Mouse (Mus musculus) intestine, postnatal 0 days (tissue): ENCODE results near the gene Prickle2. TPM values are rescaled to one million over a fixed set of nuclear protein-coding genes. Genes with fewer than 3 reads are reported as not detected.

Experiments used
- ATAC-seq: fragments of 200-750 bp; cut with Nextera tagmentation; 2 replicates; pipeline ENCODE4 v1.8.0; 2017; ENCODE audit warnings: mild to moderate bottlenecking, moderate TSS enrichment, moderate library complexity
- H3K27ac ChIP-seq: fragments of 300-500 bp; sonication (generic); 2 replicates; pipeline ENCODE4 v1.5.1; 2014; ENCODE audit warnings: mild to moderate bottlenecking, low read depth, low read length, moderate library complexity
- H3K27me3 ChIP-seq: fragments of 300-500 bp; sonication (generic); replicated peaks from 2 replicates; pipeline ENCODE4 v1.6.1; 2014; ENCODE audit warnings: low read length, mixed read lengths; ENCODE audit not compliant: control insufficient read depth, insufficient read depth
- H3K36me3 ChIP-seq: fragments of 300-500 bp; sonication (generic); 2 replicates; pipeline ENCODE4 v1.6.1; 2014; ENCODE audit warnings: mild to moderate bottlenecking, moderate library complexity; ENCODE audit not compliant: control insufficient read depth, insufficient read depth
- H3K4me1 ChIP-seq: fragments of 300-500 bp; sonication (generic); replicated peaks from 2 replicates; pipeline ENCODE4 v1.6.1; 2014; ENCODE audit warnings: antibody characterized with exemption, low read length, mixed read lengths; ENCODE audit not compliant: control insufficient read depth, insufficient read depth
- H3K4me2 ChIP-seq: fragments of 300-500 bp; sonication (generic); replicated peaks from 2 replicates; pipeline ENCODE4 v1.6.1; 2014; ENCODE audit warnings: low read depth, mild to moderate bottlenecking, moderate library complexity
- H3K4me3 ChIP-seq: fragments of 300-500 bp; sonication (generic); 2 replicates; pipeline ENCODE4 v1.5.1; 2014; ENCODE audit warnings: low read depth, low read length
- H3K9ac ChIP-seq: fragments of 300-500 bp; sonication (generic); 2 replicates; pipeline ENCODE4 v1.6.1; 2014; ENCODE audit warnings: mild to moderate bottlenecking, low read depth, low read length
- H3K9me3 ChIP-seq: fragments of 300-500 bp; sonication (generic); 2 replicates; pipeline ENCODE4 v1.6.1; 2016; ENCODE audit warnings: mixed run types; ENCODE audit not compliant: control insufficient read depth
- CTCF ChIP-seq: sonication (generic); IDR thresholded peaks from 2 replicates; pipeline ENCODE4 v1.5.1; 2016; ENCODE audit warnings: low read depth, mild to moderate bottlenecking, control low read depth, antibody characterized with exemption, moderate library complexity
- WGBS: fragments of 180-500 bp; shearing (Covaris S2); extraction: QIAGEN DNeasy Blood & Tissue Kit; methylation state at CpG from one replicate; pipeline ENCODE4 v1.1.7; 2014; 5-methylcytosine and 5-hydroxymethylcytosine counted together
- polyA plus RNA-seq: library from polyadenylated mRNA; unstranded; fragments of >200 nt; fragmentation: Nextera tagmentation; extraction: Ambion mirVana; gene quantifications from 2 replicates; pipeline ENCODE4 v1.2.1, GENCODE M21; 2015

The Prickle2 gene
- polyA plus RNA-seq, 1 experiment from 2014 or later, result 1.7 TPM

GRCm38 (mm10) chr6:92467343-92467742 is 238.6 kb downstream of the Prickle2 start:
- no peak for ATAC-seq
- H3K4me2 ChIP-seq, result no peak overlapping the region
- H3K4me3 ChIP-seq, result no peak overlapping the region
- no peaks in the 10 kb centered on the region for H3K27me3 ChIP-seq
- TF ChIP-seq CTCF, result no peak
- no peak overlapping the region for H3K9ac ChIP-seq
- no peaks in the 10 kb centered on the region for H3K4me1 ChIP-seq
- H3K9me3 ChIP-seq, result no peaks in the 10 kb centered on the region
- no peak overlapping the region for H3K27ac ChIP-seq
- WGBS, result 80% methylated on average over 2 of the region's 2 CpGs
- no peaks in the 10 kb centered on the region for H3K36me3 ChIP-seq

- Histone ChIP-seq H3K4me1 (no peaks in the 10 kb centered on the region), H3K4me3 (no peak overlapping the region), H3K27me3 (no peaks in the 10 kb centered on the region), H3K27ac (no peak overlapping the region), H3K9ac (no peak overlapping the region), H3K9me3 (no peaks in the 10 kb centered on the region), H3K4me2 (no peak overlapping the region), H3K36me3 (no peaks in the 10 kb centered on the region)
- no peak for ATAC-seq
- no peak for TF ChIP-seq CTCF
- WGBS, result 79% methylated on average over 1 of the region's 1 CpGs
Measured at GRCm38 (mm10) chr6:92465666-92466065, 240.3 kb downstream of the Prickle2 start.

- no peak for ATAC-seq
- H3K36me3 ChIP-seq, result no peaks in the 10 kb centered on the region
- H3K4me3 ChIP-seq, result no peak overlapping the region
- no peaks in the 10 kb centered on the region for H3K9me3 ChIP-seq
- H3K27me3 ChIP-seq, result no peaks in the 10 kb centered on the region
- no peak overlapping the region for H3K4me2 ChIP-seq
- no peaks in the 10 kb centered on the region for H3K4me1 ChIP-seq
- H3K27ac ChIP-seq, result no peak overlapping the region
- WGBS, result 25% methylated on average over 7 of the region's 7 CpGs
- TF ChIP-seq CTCF, result no peak
- H3K9ac ChIP-seq, result no peak overlapping the region
Measured at GRCm38 (mm10) chr6:92464781-92465337, 241.1 kb downstream of the Prickle2 start.

GRCm38 (mm10) chr6:92463768-92464167 is 242.2 kb downstream of the Prickle2 start:
- H3K27me3 ChIP-seq, result no peaks in the 10 kb centered on the region
- no peaks in the 10 kb centered on the region for H3K9me3 ChIP-seq
- no peak for ATAC-seq
- no peak overlapping the region for H3K4me3 ChIP-seq
- no peak for TF ChIP-seq CTCF
- H3K27ac ChIP-seq, result no peak overlapping the region
- no peak overlapping the region for H3K9ac ChIP-seq
- no peak overlapping the region for H3K4me2 ChIP-seq
- no peaks in the 10 kb centered on the region for H3K36me3 ChIP-seq
- 49% methylated on average over 9 of the region's 9 CpGs for WGBS
- H3K4me1 ChIP-seq, result no peaks in the 10 kb centered on the region

GRCm38 (mm10) chr6:92460750-92461149 is 245.2 kb downstream of the Prickle2 start:
- 73% methylated on average over 2 of the region's 2 CpGs for WGBS
- Histone ChIP-seq H3K27me3 (no peaks in the 10 kb centered on the region), H3K9me3 (no peaks in the 10 kb centered on the region), H3K4me3 (no peak overlapping the region), H3K27ac (no peak overlapping the region), H3K36me3 (no peaks in the 10 kb centered on the region), H3K4me2 (no peak overlapping the region), H3K4me1 (0 out of 2 replicates have a peak, but pooled peaks cover 3% of the 10 kb centered on the region), H3K9ac (no peak overlapping the region)
- TF ChIP-seq CTCF, result no peak
- ATAC-seq, result no peak

- no peak overlapping the region for H3K27ac ChIP-seq
- no peaks in the 10 kb centered on the region for H3K9me3 ChIP-seq
- no peak overlapping the region for H3K9ac ChIP-seq
- 0 out of 2 replicates have a peak, but pooled peaks cover 3% of the 10 kb centered on the region for H3K4me1 ChIP-seq
- H3K36me3 ChIP-seq, result no peaks in the 10 kb centered on the region
- ATAC-seq, result no peak
- no peak overlapping the region for H3K4me2 ChIP-seq
- no peaks in the 10 kb centered on the region for H3K27me3 ChIP-seq
- no peak overlapping the region for H3K4me3 ChIP-seq
- TF ChIP-seq CTCF, result no peak
- WGBS, result 60% methylated on average over 4 of the region's 4 CpGs
Measured at GRCm38 (mm10) chr6:92458026-92458425, 247.9 kb downstream of the Prickle2 start.

GRCm38 (mm10) chr6:92451421-92451820 is 254.5 kb downstream of the Prickle2 start:
- no peak overlapping the region for H3K4me3 ChIP-seq
- H3K4me2 ChIP-seq, result no peak overlapping the region
- no peaks in the 10 kb centered on the region for H3K9me3 ChIP-seq
- TF ChIP-seq CTCF, result no peak
- H3K4me1 ChIP-seq, result no peaks in the 10 kb centered on the region
- H3K36me3 ChIP-seq, result no peaks in the 10 kb centered on the region
- 80% methylated on average over 1 of the region's 1 CpGs for WGBS
- ATAC-seq, result no peak
- H3K27me3 ChIP-seq, result no peaks in the 10 kb centered on the region
- H3K9ac ChIP-seq, result no peak overlapping the region
- H3K27ac ChIP-seq, result no peak overlapping the region
